Mouse (Mus musculus) liver, embryonic 14.5 days (tissue): Measurements from ENCODE around the gene Tbl1xr1. TPM values are rescaled to one million over a fixed set of nuclear protein-coding genes. Genes with fewer than 3 reads are reported as not detected.

Experiments used
- ATAC-seq: fragments of 200-750 bp; cut with Nextera tagmentation; 2 replicates; pipeline ENCODE4 v1.8.0; 2017; ENCODE audit warnings: moderate number of reproducible peaks, mild to moderate bottlenecking, moderate library complexity; ENCODE audit not compliant: insufficient read depth
- DNase-seq, 3 experiments: peaks; one replicate each; pipeline ENCODE4 v3.0.0-alpha.2; 2012 to 2013; ENCODE audit warnings: low read depth in 3 of 3, low spot score in 3 of 3
- H3K27ac ChIP-seq: fragments of 300-500 bp; sonication (generic); 2 replicates; pipeline ENCODE4 v1.5.1; 2014; ENCODE audit warnings: moderate library complexity, mild to moderate bottlenecking, control low read depth, inconsistent platforms
- H3K27me3 ChIP-seq: fragments of 300-500 bp; sonication (generic); 2 replicates; pipeline ENCODE4 v1.6.1; 2014; ENCODE audit warnings: mild to moderate bottlenecking, low read length, moderate library complexity; ENCODE audit not compliant: control insufficient read depth, insufficient read depth
- H3K36me3 ChIP-seq: fragments of 300-500 bp; sonication (generic); replicated peaks from 2 replicates; pipeline ENCODE4 v1.6.1; 2014; ENCODE audit warnings: low read depth; ENCODE audit not compliant: control insufficient read depth, insufficient read depth
- H3K4me1 ChIP-seq, 2 experiments: fragments of 200-500 bp in 1 of 2; fragments of 300-500 bp in 1 of 2; sonication (generic) in 1 of 2; replicated peaks; 2 replicates each; pipeline ENCODE4 v1.6.1; 2012 to 2014; ENCODE audit warnings: antibody characterized with exemption in 1 of 2, inconsistent platforms in 1 of 2, low read length in 1 of 2; ENCODE audit not compliant: control insufficient read depth in 2 of 2, insufficient read depth in 2 of 2
- H3K4me2 ChIP-seq: fragments of 300-500 bp; sonication (generic); 2 replicates; pipeline ENCODE4 v1.6.1; 2014; ENCODE audit warnings: low read depth, mild to moderate bottlenecking, control low read depth, moderate library complexity
- H3K4me3 ChIP-seq, 2 experiments: fragments of 200-500 bp in 1 of 2; fragments of 300-500 bp in 1 of 2; sonication (generic) in 1 of 2; 2 replicates each; pipeline ENCODE4 v1.5.1; 2012 to 2014; ENCODE audit warnings: low read depth in 2 of 2, low read length in 2 of 2, mild to moderate bottlenecking in 2 of 2, control low read depth in 1 of 2, inconsistent platforms in 1 of 2, moderate library complexity in 1 of 2; ENCODE audit not compliant: insufficient read depth in 1 of 2
- H3K9ac ChIP-seq: fragments of 300-500 bp; sonication (generic); replicated peaks from 2 replicates; pipeline ENCODE4 v1.6.1; 2014; ENCODE audit warnings: mild to moderate bottlenecking, control low read depth, moderate library complexity
- H3K9me3 ChIP-seq: fragments of 300-500 bp; sonication (generic); 2 replicates; pipeline ENCODE4 v1.6.1; 2016; ENCODE audit warnings: low read length, mixed read lengths; ENCODE audit not compliant: control insufficient read depth
- CTCF ChIP-seq: IDR thresholded peaks from 2 replicates; pipeline ENCODE4 v1.5.1; 2016; ENCODE audit warnings: antibody characterized with exemption, low read depth, control low read depth
- EP300 ChIP-seq: IDR thresholded peaks from 2 replicates; pipeline ENCODE4 v1.6.1; 2016; ENCODE audit warnings: antibody characterized with exemption, low read depth
- WGBS: fragments of 180-500 bp; shearing (Covaris S2); extraction: QIAGEN DNeasy Blood & Tissue Kit; methylation state at CpG from one replicate; pipeline ENCODE4 v1.1.7; 2014; ENCODE audit not compliant: insufficient replicate concordance; 5-methylcytosine and 5-hydroxymethylcytosine counted together
- polyA plus RNA-seq, 2 experiments: library from polyadenylated mRNA; depleted of rRNA in 1 of 2; stranded (reverse) in 1 of 2; unstranded in 1 of 2; fragments of >200 nt; fragmentation: Nextera tagmentation in 1 of 2; extraction: Ambion mirVana in 1 of 2; gene quantifications; 2 replicates each; pipeline versions ENCODE4 v1.2.1 to v1.2.3; 2012 to 2014

Tbl1xr1 gene
- polyA plus RNA-seq, 2 experiments: 6.5 to 6.7 TPM

DNA sequence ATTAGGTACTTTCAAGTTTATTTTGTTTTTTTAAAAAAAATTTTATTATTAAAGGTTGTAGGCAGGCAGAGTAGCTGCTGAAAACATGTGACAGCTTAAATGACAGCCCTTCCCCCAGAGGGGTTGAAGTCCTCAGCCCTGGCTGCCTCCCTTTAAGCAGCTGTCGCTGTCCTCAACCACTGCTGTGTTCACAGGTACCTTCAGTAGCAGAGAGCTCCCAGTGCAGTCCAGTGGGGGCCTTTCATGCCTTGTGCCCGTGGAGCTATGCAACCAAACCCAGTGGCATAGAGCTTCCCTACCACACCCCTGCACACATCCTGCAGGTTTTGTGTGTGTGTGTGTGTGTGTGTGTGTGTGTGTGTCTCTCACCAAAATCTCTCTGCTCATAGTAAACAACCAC, 38.8 kb downstream of the Tbl1xr1 start:
- 24% methylated on average over 2 of the region's 2 CpGs for WGBS
- Histone ChIP-seq H3K9me3 (no peaks in the 10 kb centered on the region), H3K4me1 (peaks cover 0 to 12% of the 10 kb centered on the region in 2 experiments; a peak in 2 of 4 replicates), H3K9ac (no peak overlapping the region), H3K36me3 (no peaks in the 10 kb centered on the region), H3K4me3 (no peak overlapping the region), H3K27me3 (no peaks in the 10 kb centered on the region), H3K27ac (no peak overlapping the region), H3K4me2 (no peak overlapping the region)
- ATAC-seq (peak; percentile 59), DNase-seq (no peak)
- TF ChIP-seq EP300 (no peak), CTCF (no peak)

GRCm38 (mm10) chr3:22115678-22116077, 39.2 kb downstream of the Tbl1xr1 start:
- Histone ChIP-seq H3K27me3 (no peaks in the 10 kb centered on the region), H3K9me3 (no peaks in the 10 kb centered on the region), H3K4me1 (peaks cover 0 to 13% of the 10 kb centered on the region in 2 experiments; a peak in 2 of 4 replicates), H3K4me2 (no peak overlapping the region), H3K4me3 (no peak overlapping the region), H3K27ac (no peak overlapping the region), H3K36me3 (no peaks in the 10 kb centered on the region), H3K9ac (no peak overlapping the region)
- 68% methylated on average over 3 of the region's 3 CpGs for WGBS
- TF ChIP-seq CTCF (no peak), EP300 (no peak)
- ATAC-seq (no peak), DNase-seq (no peak)

- H3K27me3 ChIP-seq: no peaks in the 10 kb centered on the region
- no peaks in the 10 kb centered on the region for H3K36me3 ChIP-seq
- no peak overlapping the region for H3K4me2 ChIP-seq
- H3K9me3 ChIP-seq: no peaks in the 10 kb centered on the region
- no peak overlapping the region for H3K4me3 ChIP-seq
- DNase-seq (no peak), ATAC-seq (no peak)
- TF ChIP-seq EP300 (no peak), CTCF (no peak)
- no peak overlapping the region for H3K9ac ChIP-seq
- H3K4me1 ChIP-seq: peaks cover 0 to 15% of the 10 kb centered on the region in 2 experiments; a peak in 2 of 4 replicates
- 63% methylated on average over 1 of the region's 1 CpGs for WGBS
- no peak overlapping the region for H3K27ac ChIP-seq
Measured at GRCm38 (mm10) chr3:22116188-22116587, 39.7 kb downstream of the Tbl1xr1 start.

GRCm38 (mm10) chr3:22121741-22122140, 45.3 kb downstream of the Tbl1xr1 start:
- no peak overlapping the region for H3K4me3 ChIP-seq
- H3K27ac ChIP-seq: no peak overlapping the region

GRCm38 (mm10) chr3:22123145-22123544, 46.7 kb downstream of the Tbl1xr1 start:
- DNase-seq (no peak), ATAC-seq (peak; percentile 60)
- Histone ChIP-seq H3K27me3 (no peaks in the 10 kb centered on the region), H3K4me3 (no peak overlapping the region), H3K36me3 (no peaks in the 10 kb centered on the region), H3K9me3 (no peaks in the 10 kb centered on the region), H3K4me2 (no peak overlapping the region), H3K27ac (no peak overlapping the region), H3K9ac (no peak overlapping the region), H3K4me1 (peaks cover 3 to 27% of the 10 kb centered on the region in 2 experiments)
- WGBS: 16% methylated on average over 2 of the region's 2 CpGs
- TF ChIP-seq EP300: no peak
- no peak for TF ChIP-seq CTCF

More at GRCm38 (mm10) chr3:22121741-22122140, 45.3 kb downstream of the Tbl1xr1 start:
- DNase-seq (no peak), ATAC-seq (no peak)
- Histone ChIP-seq H3K9me3 (no peaks in the 10 kb centered on the region), H3K9ac (no peak overlapping the region), H3K27me3 (no peaks in the 10 kb centered on the region), H3K4me2 (no peak overlapping the region), H3K4me1 (peaks cover 3 to 27% of the 10 kb centered on the region in 2 experiments), H3K36me3 (no peaks in the 10 kb centered on the region)
- 43% methylated on average over 3 of the region's 3 CpGs for WGBS
- TF ChIP-seq CTCF: no peak
- no peak for TF ChIP-seq EP300
